Mouse (Mus musculus) limb, embryonic 14.5 days (tissue): Measurements from ENCODE around the gene Baz2a. TPM values are rescaled to one million over a fixed set of nuclear protein-coding genes. Genes with fewer than 3 reads are reported as not detected.
A peak's percentile ranks its signal among the peaks of the same experiment; 100 is the strongest.

ENCODE experiments used
- ATAC-seq: fragments of 200-750 bp; cut with Nextera tagmentation; 2 replicates; pipeline ENCODE4 v1.8.0; 2017; ENCODE audit warnings: low read depth, moderate number of reproducible peaks, moderate TSS enrichment; ENCODE audit not compliant: low FRiP score
- DNase-seq: peaks from one replicate; pipeline ENCODE4 v3.0.0-alpha.2; 2015; ENCODE audit warnings: low spot score
- H3K27ac ChIP-seq: fragments of 300-500 bp; sonication (generic); replicated peaks from 2 replicates; pipeline ENCODE4 v1.5.1; 2014; ENCODE audit warnings: low read depth, mild to moderate bottlenecking, low read length, moderate library complexity, mixed read lengths
- H3K27me3 ChIP-seq: fragments of 300-500 bp; sonication (generic); 2 replicates; pipeline ENCODE4 v1.6.1; 2014; ENCODE audit warnings: low read length, mixed read lengths; ENCODE audit not compliant: control insufficient read depth, insufficient read depth
- H3K36me3 ChIP-seq: fragments of 300-500 bp; sonication (generic); 2 replicates; pipeline ENCODE4 v1.6.1; 2014; ENCODE audit warnings: mild to moderate bottlenecking, low read length, moderate library complexity, mixed read lengths; ENCODE audit not compliant: control insufficient read depth, insufficient read depth
- H3K4me1 ChIP-seq: fragments of 300-500 bp; sonication (generic); 2 replicates; pipeline ENCODE4 v1.6.1; 2014; ENCODE audit warnings: antibody characterized with exemption, low read length, mixed read lengths; ENCODE audit not compliant: control insufficient read depth, insufficient read depth
- H3K4me2 ChIP-seq: fragments of 300-500 bp; sonication (generic); replicated peaks from 2 replicates; pipeline ENCODE4 v1.6.1; 2014; ENCODE audit warnings: low read depth, mild to moderate bottlenecking, low read length, moderate library complexity; ENCODE audit not compliant: severe bottlenecking
- H3K4me3 ChIP-seq: fragments of 300-500 bp; sonication (generic); replicated peaks from 2 replicates; pipeline ENCODE4 v1.5.1; 2014; ENCODE audit warnings: low read length
- H3K9ac ChIP-seq: fragments of 300-500 bp; sonication (generic); 2 replicates; pipeline ENCODE4 v1.6.1; 2014; ENCODE audit warnings: mild to moderate bottlenecking, low read depth, low read length, moderate library complexity; ENCODE audit not compliant: severe bottlenecking
- H3K9me3 ChIP-seq: fragments of 300-500 bp; sonication (generic); 2 replicates; pipeline ENCODE4 v1.6.1; 2016; ENCODE audit warnings: low read length; ENCODE audit not compliant: control insufficient read depth
- POLR2A ChIP-seq: fragments of 200-500 bp; IDR thresholded peaks from 2 replicates; pipeline ENCODE4 v1.8.0; 2012; ENCODE audit warnings: inconsistent platforms, mild to moderate bottlenecking, moderate library complexity, borderline replicate concordance; ENCODE audit not compliant: insufficient read depth, insufficient read length; ENCODE audit errors: extremely low read depth
- WGBS: fragments of 180-500 bp; shearing (Covaris S2); extraction: QIAGEN DNeasy Blood & Tissue Kit; methylation state at CpG from one replicate; pipeline ENCODE4 v1.1.7; 2014; 5-methylcytosine and 5-hydroxymethylcytosine counted together
- polyA plus RNA-seq, 2 experiments: library from polyadenylated mRNA; depleted of rRNA in 1 of 2; stranded (reverse) in 1 of 2; unstranded in 1 of 2; fragments of >200 nt; fragmentation: Nextera tagmentation in 1 of 2; extraction: Ambion mirVana in 1 of 2; gene quantifications; 2 replicates each; pipeline versions ENCODE4 v1.2.1 to v1.2.3; 2012 to 2014

Baz2a gene
- polyA plus RNA-seq, 2 experiments = 17.5 to 28.3 TPM

DNA sequence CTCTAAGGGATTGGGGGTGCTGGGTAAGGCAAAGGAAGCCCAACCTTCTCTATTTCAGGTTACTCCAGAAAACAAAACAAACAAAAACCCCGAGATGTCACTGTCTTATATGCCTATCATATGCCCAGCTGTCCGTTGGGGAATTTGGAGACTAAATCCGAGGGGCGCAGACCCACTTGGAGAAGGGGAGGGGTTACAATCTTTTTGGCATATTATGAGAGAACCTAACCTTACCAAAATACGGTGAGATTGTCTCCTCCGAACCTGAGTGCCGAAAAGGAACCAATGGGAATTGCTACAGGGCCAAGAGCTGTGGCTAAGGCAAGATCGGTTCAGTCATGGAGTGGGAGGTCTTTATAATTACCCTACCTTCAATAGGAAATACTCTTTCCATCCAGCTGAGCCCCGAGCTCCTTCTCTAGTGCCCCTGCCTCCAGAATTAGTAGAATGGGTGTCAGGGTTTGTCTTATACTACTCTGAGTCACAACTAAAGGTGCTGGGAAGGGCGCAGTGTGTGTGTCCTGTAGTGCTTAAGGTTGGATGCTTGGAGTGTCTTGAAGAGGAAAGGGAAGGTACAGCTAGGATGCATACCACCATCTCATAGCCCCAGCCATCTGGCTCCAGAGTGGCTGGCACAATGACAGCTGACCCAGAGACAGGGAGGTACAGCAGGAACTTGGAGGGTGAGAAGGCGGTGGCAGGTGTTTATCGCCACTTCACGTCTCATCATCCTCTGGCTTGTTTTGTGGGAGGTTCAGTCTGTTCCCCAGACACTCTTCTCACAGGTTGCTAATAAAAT lies 2.3 kb downstream of the Baz2a start:
- TF ChIP-seq POLR2A = no peak
- Histone ChIP-seq H3K4me1 (peaks cover 32% of the 10 kb centered on the region), H3K9me3 (no peaks in the 10 kb centered on the region), H3K4me3 (peak overlapping the region; percentile 85), H3K27ac (0 out of 2 replicates have a peak overlapping the region, but pooled peaks have one; percentile 78), H3K27me3 (no peaks in the 10 kb centered on the region), H3K9ac (peak overlapping the region; percentile 73), H3K36me3 (peaks cover 22% of the 10 kb centered on the region), H3K4me2 (peak overlapping the region; percentile 92)
- DNase-seq (no peak), ATAC-seq (no peak)
- WGBS = 27% methylated on average over 13 of the region's 13 CpGs

DNA sequence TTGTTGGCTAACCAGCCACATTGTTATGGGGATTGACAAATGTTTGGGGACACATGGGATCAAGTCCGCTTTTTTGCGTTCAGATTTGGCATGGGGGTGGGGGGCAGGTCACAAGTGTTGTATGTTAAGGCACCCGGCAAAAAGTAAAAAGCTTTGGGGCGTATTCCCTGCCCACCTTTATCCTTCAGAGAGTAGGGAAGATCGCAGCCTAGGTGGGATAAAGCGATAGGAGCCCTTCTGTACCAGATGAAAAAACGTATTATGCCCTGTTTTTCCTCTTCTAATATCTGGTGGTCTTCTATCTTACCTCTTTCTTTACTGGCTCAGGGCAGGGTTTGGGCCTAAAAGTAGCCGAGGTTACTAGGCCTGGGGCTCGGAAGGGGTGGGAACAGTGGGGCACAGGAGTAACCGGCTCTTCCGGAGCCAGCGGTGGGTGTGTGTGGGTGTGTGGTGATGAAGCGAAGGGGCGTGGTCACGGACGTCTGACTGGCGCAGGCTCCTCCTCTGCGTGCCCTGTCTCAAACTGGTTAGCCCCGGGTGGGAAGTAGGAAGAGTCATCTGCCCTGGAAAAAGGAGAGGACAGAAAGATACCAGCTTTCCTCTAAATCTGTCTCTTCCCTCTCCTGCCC lies 3.1 kb downstream of the Baz2a start:
- peak overlapping the region; percentile 92 for H3K4me2 ChIP-seq
- TF ChIP-seq POLR2A = no peak
- peak overlapping the region; percentile 7 for H3K4me3 ChIP-seq
- DNase-seq = peak; percentile 83
- H3K27ac ChIP-seq = no peak overlapping the region
- peaks cover 32% of the 10 kb centered on the region for H3K4me1 ChIP-seq
- H3K9me3 ChIP-seq = no peaks in the 10 kb centered on the region
- H3K36me3 ChIP-seq = peaks cover 14% of the 10 kb centered on the region
- H3K27me3 ChIP-seq = no peaks in the 10 kb centered on the region
- no peak overlapping the region for H3K9ac ChIP-seq
- WGBS = 11% methylated on average over 19 of the region's 19 CpGs
- peak; percentile 34 for ATAC-seq

DNA sequence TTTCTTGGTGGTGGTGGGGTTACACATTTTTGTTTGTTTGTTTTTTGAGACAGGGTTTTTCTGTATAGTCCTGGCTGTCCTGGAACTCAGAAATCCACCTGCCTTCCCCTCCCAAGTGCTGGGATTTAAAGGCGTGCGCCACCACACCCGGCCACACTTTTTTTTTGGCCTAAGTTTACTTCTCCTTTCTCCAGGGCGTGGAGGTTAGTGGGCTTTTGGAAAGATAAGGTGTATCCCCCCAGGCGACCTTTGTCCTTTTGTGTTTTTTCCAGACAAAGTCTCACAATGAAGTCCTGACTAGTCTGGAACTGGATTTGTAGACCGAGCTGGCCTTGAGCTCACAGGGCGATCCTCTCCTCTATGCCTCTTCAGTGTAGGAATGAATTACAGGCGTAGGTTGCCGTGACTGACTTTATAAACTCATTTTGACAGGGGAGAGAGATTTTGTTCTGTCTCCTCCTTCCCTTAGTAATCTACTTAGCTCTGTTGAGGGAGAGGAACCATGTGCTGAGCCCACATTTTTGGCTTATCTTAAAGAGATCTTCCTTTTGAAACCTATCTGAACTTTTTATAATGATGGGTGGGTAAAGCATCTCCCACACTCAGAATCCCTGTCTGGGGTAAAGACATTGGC lies 3.7 kb downstream of the Baz2a start:
- WGBS = 31% methylated on average over 9 of the region's 9 CpGs
- peak overlapping the region; percentile 92 for H3K4me2 ChIP-seq
- H3K27me3 ChIP-seq = no peaks in the 10 kb centered on the region
- H3K9me3 ChIP-seq = no peaks in the 10 kb centered on the region
- no peak for ATAC-seq
- peaks cover 8% of the 10 kb centered on the region; the same call in 1 of the 2 replicates for H3K36me3 ChIP-seq
- H3K4me1 ChIP-seq = peaks cover 32% of the 10 kb centered on the region
- no peak overlapping the region for H3K4me3 ChIP-seq
- no peak for TF ChIP-seq POLR2A
- DNase-seq = no peak
- H3K9ac ChIP-seq = no peak overlapping the region
- no peak overlapping the region for H3K27ac ChIP-seq

DNA sequence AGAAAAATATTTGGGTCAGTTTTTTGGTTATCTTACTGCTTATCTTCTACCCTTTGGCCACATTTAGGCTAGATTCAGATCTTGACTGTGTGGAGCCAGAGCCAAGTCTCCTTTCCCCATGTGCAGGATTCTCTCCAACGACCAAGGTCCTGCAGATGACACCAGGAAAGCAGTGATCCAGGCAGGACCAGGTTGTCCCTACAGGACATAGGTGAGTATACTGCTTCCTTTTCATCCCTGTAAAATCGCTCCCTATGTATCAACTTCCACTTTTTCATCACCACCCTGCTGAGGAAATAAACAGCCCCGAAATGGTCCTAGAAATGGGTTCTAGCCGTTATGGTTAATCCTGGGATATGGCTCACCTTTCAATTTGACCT lies 4.9 kb downstream of the Baz2a start:
- DNase-seq (no peak), ATAC-seq (no peak)
- H3K9me3 ChIP-seq = no peaks in the 10 kb centered on the region
- H3K4me2 ChIP-seq = peak overlapping the region; percentile 69; the same call in 1 of the 2 replicates
- no peak for TF ChIP-seq POLR2A
- no peak overlapping the region for H3K9ac ChIP-seq
- H3K36me3 ChIP-seq = peaks cover 4% of the 10 kb centered on the region; the same call in 1 of the 2 replicates
- peaks cover 29% of the 10 kb centered on the region for H3K4me1 ChIP-seq
- peak overlapping the region; percentile 100 for H3K4me3 ChIP-seq
- H3K27ac ChIP-seq = no peak overlapping the region
- WGBS = 10% methylated on average over 4 of the region's 4 CpGs
- H3K27me3 ChIP-seq = no peaks in the 10 kb centered on the region

DNA sequence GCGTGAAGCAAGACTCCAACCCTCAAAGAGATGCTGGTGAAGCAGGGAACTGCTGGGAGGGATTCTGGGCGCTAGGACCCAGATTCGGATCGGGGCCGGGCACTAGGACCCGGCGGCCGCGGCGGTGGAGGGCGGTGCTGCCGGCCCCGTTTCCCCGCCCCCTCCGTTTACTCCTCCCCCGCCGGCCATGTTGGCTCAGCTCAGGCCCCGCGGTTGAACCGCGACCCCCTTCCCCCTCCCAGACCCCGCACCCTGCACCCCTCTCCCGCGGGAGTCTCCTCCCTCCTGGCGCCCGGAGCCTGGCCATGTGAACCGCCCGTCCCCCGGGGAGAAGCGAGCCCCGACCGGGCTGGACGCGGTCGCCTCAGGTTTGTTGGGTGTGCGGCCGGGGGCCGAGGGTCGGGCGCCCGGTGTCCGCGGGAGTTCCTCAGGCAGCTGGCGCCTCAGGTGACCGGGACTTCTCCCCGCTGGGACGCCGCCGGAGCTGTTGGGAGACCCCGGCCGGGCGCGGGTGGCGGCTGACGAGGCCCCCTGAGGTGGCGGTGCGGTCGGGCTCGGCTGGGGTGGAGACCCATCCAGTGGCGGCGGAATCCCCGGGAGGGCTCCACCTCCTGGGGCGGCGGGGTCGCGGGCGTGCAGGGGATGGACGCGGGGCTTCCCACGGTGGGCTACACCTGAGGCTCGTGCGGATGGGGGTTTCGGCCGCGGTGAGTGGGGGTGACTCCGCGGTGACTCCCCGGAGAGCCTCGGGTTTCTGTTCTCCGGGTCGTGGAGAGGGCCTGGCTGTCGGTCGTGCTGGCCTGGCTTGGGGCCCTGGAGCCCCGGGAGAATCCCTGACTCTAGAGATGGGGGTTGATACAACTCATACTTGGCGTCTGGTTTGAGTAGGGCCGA lies 5.6 kb downstream of the Baz2a start:
- Histone ChIP-seq H3K27ac (peak overlapping the region; percentile 63), H3K4me3 (peak overlapping the region; percentile 100), H3K27me3 (no peaks in the 10 kb centered on the region), H3K4me1 (peaks cover 23% of the 10 kb centered on the region), H3K4me2 (peak overlapping the region; percentile 69), H3K9ac (peak overlapping the region; percentile 84), H3K9me3 (no peaks in the 10 kb centered on the region), H3K36me3 (peaks cover 4% of the 10 kb centered on the region; the same call in 1 of the 2 replicates)
- under 1% methylated on average over 58 of the region's 86 CpGs for WGBS
- peak; percentile 81 for ATAC-seq
- DNase-seq = peak; percentile 92
- TF ChIP-seq POLR2A = no peak
